Mouse (Mus musculus): ENCODE measurements around the gene Dut.

The Dut gene

GRCm38 (mm10) chr2:125247108-125247961 is at the start of gene Dut:
Gene Dut, plus strand, starts transcription at chr2:125247190.
- peak; percentile 98 for DNase-seq (ENCODE audit: extremely low spot score)

GRCm38 (mm10) chr2:125208894-125209596 is 37.9 kb upstream of the Dut start:
- no peak for DNase-seq (ENCODE audit: extremely low spot score)

- DNase-seq (ENCODE audit: extremely low spot score) = no peak
Observed at GRCm38 (mm10) chr2:125211831-125212510, 35.0 kb upstream of the Dut start.

GRCm38 (mm10) chr2:125214592-125214991 is 32.4 kb upstream of the Dut start:
- peak; percentile 77 for DNase-seq (ENCODE audit: extremely low spot score)

GRCm38 (mm10) chr2:125217286-125217685 is 29.7 kb upstream of the Dut start:
- DNase-seq (ENCODE audit: extremely low spot score) = no peak

GRCm38 (mm10) chr2:125218566-125218965 is 28.4 kb upstream of the Dut start:
- no peak for DNase-seq (ENCODE audit: extremely low spot score)

- DNase-seq (ENCODE audit: extremely low spot score) = no peak
Observed at GRCm38 (mm10) chr2:125219268-125219667, 27.7 kb upstream of the Dut start.

- DNase-seq (ENCODE audit: extremely low spot score) = no peak
Observed at GRCm38 (mm10) chr2:125221673-125222072, 25.3 kb upstream of the Dut start.

- DNase-seq (ENCODE audit: extremely low spot score) = no peak
Observed at GRCm38 (mm10) chr2:125228472-125229409, 18.2 kb upstream of the Dut start.

- no peak for DNase-seq (ENCODE audit: extremely low spot score)
Observed at GRCm38 (mm10) chr2:125232183-125232582, 14.8 kb upstream of the Dut start.

- no peak for DNase-seq (ENCODE audit: extremely low spot score)
Observed at GRCm38 (mm10) chr2:125233537-125233936, 13.5 kb upstream of the Dut start.

GRCm38 (mm10) chr2:125234049-125234448 is 12.9 kb upstream of the Dut start:
- no peak for DNase-seq (ENCODE audit: extremely low spot score)

GRCm38 (mm10) chr2:125245545-125246285 is 1.3 kb upstream of the Dut start:
- DNase-seq (ENCODE audit: extremely low spot score) = no peak

- DNase-seq (ENCODE audit: extremely low spot score) = no peak
Observed at GRCm38 (mm10) chr2:125246669-125247068, 321 bp upstream of the Dut start.

GRCm38 (mm10) chr2:125247962-125248235 is 909 bp downstream of the Dut start:
- no peak for DNase-seq (ENCODE audit: extremely low spot score)

- no peak for DNase-seq (ENCODE audit: extremely low spot score)
Observed at GRCm38 (mm10) chr2:125248256-125248655, 1.3 kb downstream of the Dut start.

- DNase-seq (ENCODE audit: extremely low spot score) = no peak
Observed at GRCm38 (mm10) chr2:125249339-125249738, 2.3 kb downstream of the Dut start.

- no peak for DNase-seq (ENCODE audit: extremely low spot score)
Observed at GRCm38 (mm10) chr2:125249874-125250273, 2.9 kb downstream of the Dut start.

- DNase-seq (ENCODE audit: extremely low spot score) = no peak
Observed at GRCm38 (mm10) chr2:125251781-125252180, 4.8 kb downstream of the Dut start.

- peak; percentile 39 for DNase-seq (ENCODE audit: extremely low spot score)
Observed at GRCm38 (mm10) chr2:125252275-125252674, 5.3 kb downstream of the Dut start.

GRCm38 (mm10) chr2:125253699-125254098 is 6.7 kb downstream of the Dut start:
- no peak for DNase-seq (ENCODE audit: extremely low spot score)
